8 mouse cellular contexts compared by ENCODE assay signal in genomic region chr1:153333296-153334121, GRCm38 (mm10). TPM values are rescaled to one million over a fixed set of nuclear protein-coding genes. Genes with fewer than 3 reads are reported as not detected.
A peak's percentile ranks its signal among the peaks of the same experiment; 100 is the strongest.
DNase-seq lines count a peak whose midpoint lies in the region; ATAC-seq lines count a peak whose summit lies in the region.

No protein-coding gene starts in this region.

- no peak overlapping the region for H3K27ac ChIP-seq in neural tube, embryonic 11.5 days (ENCODE audit: low read depth, low read length)
- peak overlapping the region; percentile 93 for H3K27ac ChIP-seq in heart, embryonic 16.5 days (ENCODE audit: low read length)
- H3K27ac ChIP-seq in macrophage = peak overlapping the region; percentile 32; the same call in 1 of the 2 replicates

- peaks cover 10% of the 10 kb centered on the region; the same call in 1 of the 2 replicates for H3K4me1 ChIP-seq in neural tube, embryonic 11.5 days (ENCODE audit: control insufficient read depth, insufficient read depth, low read length)
- peaks cover 23% of the 10 kb centered on the region for H3K4me1 ChIP-seq in erythroblast, embryonic 14.5 days (ENCODE audit: control insufficient read depth)
- H3K4me1 ChIP-seq in heart, embryonic 16.5 days (ENCODE audit: control insufficient read depth, insufficient read depth, low read length) = peaks cover 17% of the 10 kb centered on the region

- H3K4me2 ChIP-seq in neural tube, embryonic 11.5 days (ENCODE audit: low read depth) = peak overlapping the region; percentile 96
- peak overlapping the region; percentile 80 for H3K4me2 ChIP-seq in heart, embryonic 16.5 days (ENCODE audit: low read depth, low read length)

- H3K4me3 ChIP-seq in neural tube, embryonic 11.5 days (ENCODE audit: low read depth, low read length) = peak overlapping the region; percentile 93
- H3K4me3 ChIP-seq in erythroblast, embryonic 14.5 days (replicated peaks) = peak overlapping the region; percentile 71
- peak overlapping the region; percentile 70 for H3K4me3 ChIP-seq in heart, embryonic 16.5 days (ENCODE audit: low read length)
- peak overlapping the region; percentile 35 for H3K4me3 ChIP-seq in macrophage (ENCODE audit: inconsistent target)

- peak; percentile 67 for ATAC-seq in neural tube, embryonic 11.5 days (ENCODE audit: insufficient read depth, low FRiP score, low TSS enrichment)
- ATAC-seq in heart, embryonic 16.5 days (replicated peaks; ENCODE audit: extremely low read depth, insufficient read depth, low FRiP score) = peak; percentile 28

- 9% methylated on average over 22 of the region's 22 CpGs for WGBS in neural tube, embryonic 11.5 days
- WGBS in heart, embryonic 16.5 days = 3% methylated on average over 22 of the region's 22 CpGs
- WGBS in macrophage (ENCODE audit: missing documents) = 6% methylated on average over 22 of the region's 22 CpGs

- DNase-seq in neural tube, embryonic 11.5 days (ENCODE audit: low spot score) = peak; percentile 35
- no peak for DNase-seq in neural tube, embryonic 10.5 days (ENCODE audit: extremely low spot score, low spot score)
- DNase-seq in adrenal gland, postnatal 14 days = peak; percentile 77
- DNase-seq in kidney, postnatal 25 days = peak; percentile 35 to 72
- peak; percentile 51 for DNase-seq in yolk sac, embryonic 10.5 days (ENCODE audit: low spot score)

- no peaks in the 10 kb centered on the region for H3K9me3 ChIP-seq in neural tube, embryonic 11.5 days (ENCODE audit: control insufficient read depth, low read length)
- H3K9me3 ChIP-seq in erythroblast, embryonic 14.5 days (ENCODE audit: control insufficient read depth, low read length) = no peaks in the 10 kb centered on the region
- H3K9me3 ChIP-seq in heart, embryonic 16.5 days (replicated peaks; ENCODE audit: control insufficient read depth, low read length) = no peaks in the 10 kb centered on the region

- peaks cover 19% of the 10 kb centered on the region for H3K79me2 ChIP-seq in macrophage (ENCODE audit: inconsistent target)

- peak overlapping the region; percentile 39 for H3K9ac ChIP-seq in neural tube, embryonic 11.5 days (ENCODE audit: low read length)
- H3K9ac ChIP-seq in heart, embryonic 16.5 days (ENCODE audit: low read length) = peak overlapping the region; percentile 70

- H3K36me3 ChIP-seq in neural tube, embryonic 11.5 days (ENCODE audit: control insufficient read depth, insufficient read depth, low read length) = no peaks in the 10 kb centered on the region
- no peaks in the 10 kb centered on the region for H3K36me3 ChIP-seq in erythroblast, embryonic 14.5 days (ENCODE audit: control insufficient read depth)
- no peaks in the 10 kb centered on the region for H3K36me3 ChIP-seq in heart, embryonic 16.5 days (ENCODE audit: control insufficient read depth, insufficient read depth)
- no peaks in the 10 kb centered on the region for H3K36me3 ChIP-seq in macrophage (ENCODE audit: inconsistent target)

- no peaks in the 10 kb centered on the region for H3K27me3 ChIP-seq in neural tube, embryonic 11.5 days (ENCODE audit: control insufficient read depth, insufficient read depth, low read length)
- H3K27me3 ChIP-seq in erythroblast, embryonic 14.5 days (ENCODE audit: control insufficient read depth) = peaks cover 26% of the 10 kb centered on the region
- no peaks in the 10 kb centered on the region for H3K27me3 ChIP-seq in heart, embryonic 16.5 days (ENCODE audit: control insufficient read depth, insufficient read depth, low read length)

RNA-seq across cellular contexts. Expression of gene Lamc1, which starts 0.9 kb away (rescaled TPM):
- polyA plus RNA-seq in neural tube, embryonic 11.5 days (2014; fragmentation: Nextera tagmentation; extraction: Ambion mirVana) = 37.0 and 41.0 TPM in 2 replicates
- total RNA-seq in adrenal gland, postnatal 14 days (2021) = 169 and 170 TPM in 2 replicates
- under 0.01 and 0.01 TPM in 2 replicates for polyA plus RNA-seq in erythroblast, embryonic 14.5 days (2012)
- 73.8 and 85.3 TPM in 2 replicates for polyA plus RNA-seq in heart, embryonic 16.5 days (2015; fragmentation: Nextera tagmentation; extraction: Ambion mirVana)
- 10 to 100 TPM in 21 of 26 experiments, 1 to 10 TPM in 5; 5.8 to 60.1 (median 25.6) TPM for total RNA-seq in macrophage (2018; cell fraction: chromatin; rRNA removed)
- total RNA-seq in macrophage (2018; cell fraction: cytosol; rRNA removed) = 10 to 100 TPM in 20 of 26 experiments, 1 to 10 TPM in 6; 5.9 to 30.9 (median 16.5) TPM
- total RNA-seq in macrophage (2018; cell fraction: nucleus; rRNA removed) = 10 to 100 TPM; 16.2 to 60.5 (median 32.5) TPM
- polyA plus RNA-seq in macrophage (2018) = 14.7 to 21.0 TPM (median 18.9 TPM) in 3 replicates

Comparison
In these comparisons a context has a peak if more than half of its experiments do, and no peak if none do; other contexts are left out.
1. H3K4me3 ChIP-seq: peak in every context shown above with its lines; median percentile 93 in neural tube, embryonic 11.5 days; 71 in erythroblast, embryonic 14.5 days; 70 in heart, embryonic 16.5 days; 35 in macrophage.
2. RNA of gene Lamc1, which starts 0.9 kb away (polyA plus RNA-seq): 73.8 to 85.3 TPM in heart, embryonic 16.5 days, 37.0 to 41.0 TPM in neural tube, embryonic 11.5 days and 14.7 to 21.0 TPM in macrophage; under 0.01 to 0.01 TPM in erythroblast, embryonic 14.5 days; every median in the first group is over 10 times any median in the second.